8 mouse cellular contexts compared by ENCODE assay signal in the genomic region with DNA sequence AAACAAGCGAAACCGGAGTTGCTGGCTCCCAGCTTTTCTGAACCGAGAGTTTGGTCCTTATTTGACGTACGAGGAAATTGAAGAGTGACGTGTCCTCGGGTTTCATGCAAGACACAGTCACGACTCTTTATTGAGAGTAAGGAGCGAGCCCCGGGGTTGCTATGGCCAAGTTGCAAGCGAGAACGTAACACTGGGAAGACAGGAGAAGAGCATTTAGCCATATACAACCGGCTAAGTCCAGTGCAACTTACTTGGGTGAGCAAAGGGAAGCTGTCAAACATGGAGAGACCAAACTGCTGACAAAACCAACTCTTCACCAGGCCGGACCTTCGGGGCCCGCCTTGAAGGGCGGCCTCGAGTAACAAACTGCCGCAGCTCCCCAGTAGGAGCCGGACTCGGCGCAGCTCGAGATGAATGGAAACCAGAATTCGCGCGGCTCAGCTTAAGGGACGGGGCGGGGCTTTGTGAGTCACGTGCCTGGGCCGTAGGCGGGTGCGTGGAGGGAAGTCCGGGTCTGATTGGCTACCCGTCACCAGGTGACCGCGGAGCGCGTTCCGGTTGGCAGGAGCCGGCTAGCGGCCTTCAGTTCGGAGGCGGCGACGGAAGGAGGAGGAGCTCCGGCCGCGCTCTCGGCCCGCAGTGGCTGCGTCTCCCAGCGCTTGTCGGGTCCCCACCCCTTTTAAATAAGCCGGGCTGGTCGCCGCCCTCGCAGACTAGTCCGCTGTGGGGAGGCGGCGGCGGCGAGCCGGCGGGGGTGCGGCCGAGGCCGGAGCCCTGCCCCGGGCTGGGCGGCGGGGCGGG. TPM values are rescaled to one million over a fixed set of nuclear protein-coding genes. Genes with fewer than 3 reads are reported as not detected.
DNase-seq lines count a peak whose midpoint lies in the region; ATAC-seq lines count a peak whose summit lies in the region.

Gene Ccnyl1, plus strand, starts transcription at position 243 of the 801 bp plus-strand sequence.

- peak; percentile 97 for DNase-seq in adipocyte (ENCODE audit: low spot score)
- DNase-seq in embryo, embryonic 10 days (ENCODE audit: low spot score) = peak; percentile 99
- peak; percentile 98 for DNase-seq in gastrocnemius, postnatal 10 days
- peak; percentile 98 for DNase-seq in induced T-regulatory cell, adult 2 months (ENCODE audit: low read depth)
- peak; percentile 98 to 99 for DNase-seq in left cerebral cortex, adult 9 months (ENCODE audit: low spot score in 2 of 2)
- peak; percentile 99 for DNase-seq in right cerebral cortex, postnatal 14 days
- peak; percentile 94 to 99 for DNase-seq in urinary bladder, postnatal 36 days (ENCODE audit: low spot score in 2 of 2)

- peak; percentile 96 for ATAC-seq in megakaryocyte progenitor cell, adult 5-6 weeks (replicated peaks; ENCODE audit: poor library complexity)

RNA-seq across cellular contexts. Expression of gene Ccnyl1, which starts in this region (rescaled TPM):
- total RNA-seq in gastrocnemius, postnatal 10 days (2021) = 10 to 100 TPM; 20.0 to 25.1 TPM
- total RNA-seq in megakaryocyte progenitor cell, adult 5-6 weeks (2015) = 8.4 and 9.8 TPM in 2 replicates
- 4.7 and 7.8 TPM in 2 replicates for total RNA-seq in megakaryocyte progenitor cell, adult 5-6 weeks (2017)

Comparison
In these comparisons a context has a peak if more than half of its experiments do, and no peak if none do; other contexts are left out.
1. Peak in every context shown above with its lines: DNase-seq and ATAC-seq.